Mouse (Mus musculus) heart, postnatal 0 days (tissue): ENCODE data around the gene Galnt17. TPM values are rescaled to one million over a fixed set of nuclear protein-coding genes. Genes with fewer than 3 reads are reported as not detected.

Experiments
- ATAC-seq: fragments of 200-750 bp; cut with Nextera tagmentation; 2 replicates; pipeline ENCODE4 v1.8.0; 2017; ENCODE audit warnings: low read depth, moderate number of reproducible peaks, moderate library complexity; ENCODE audit not compliant: insufficient read depth
- DNase-seq: peaks from one replicate; pipeline ENCODE4 v3.0.0-alpha.2; 2016; ENCODE audit warnings: low spot score
- H3K27ac ChIP-seq: fragments of 300-500 bp; sonication (generic); 2 replicates; pipeline ENCODE4 v1.5.1; 2014; ENCODE audit warnings: low read depth, mild to moderate bottlenecking
- H3K27me3 ChIP-seq: fragments of 300-500 bp; sonication (generic); 2 replicates; pipeline ENCODE4 v1.6.1; 2014; ENCODE audit warnings: low read length, mixed read lengths; ENCODE audit not compliant: control insufficient read depth, insufficient read depth
- H3K36me3 ChIP-seq: fragments of 300-500 bp; sonication (generic); replicated peaks from 2 replicates; pipeline ENCODE4 v1.6.1; 2014; ENCODE audit warnings: low read length, mixed read lengths; ENCODE audit not compliant: control insufficient read depth, insufficient read depth
- H3K4me1 ChIP-seq: fragments of 300-500 bp; sonication (generic); 2 replicates; pipeline ENCODE4 v1.6.1; 2014; ENCODE audit warnings: antibody characterized with exemption; ENCODE audit not compliant: control insufficient read depth, insufficient read depth
- H3K4me2 ChIP-seq: fragments of 300-500 bp; sonication (generic); 2 replicates; pipeline ENCODE4 v1.6.1; 2014; ENCODE audit warnings: low read depth, mild to moderate bottlenecking, low read length, moderate library complexity
- H3K4me3 ChIP-seq: fragments of 300-500 bp; sonication (generic); 2 replicates; pipeline ENCODE4 v1.5.1; 2014; ENCODE audit warnings: low read depth, low read length
- H3K9ac ChIP-seq: fragments of 300-500 bp; sonication (generic); replicated peaks from 2 replicates; pipeline ENCODE4 v1.6.1; 2014; ENCODE audit warnings: low read depth, low read length, mixed read lengths
- H3K9me3 ChIP-seq: fragments of 300-500 bp; sonication (generic); replicated peaks from 2 replicates; pipeline ENCODE4 v1.6.1; 2016; ENCODE audit warnings: low read length; ENCODE audit not compliant: control insufficient read depth
- CTCF ChIP-seq: IDR thresholded peaks from 2 replicates; pipeline ENCODE4 v1.5.1; 2016; ENCODE audit warnings: antibody characterized with exemption, control low read depth, low read depth
- EP300 ChIP-seq: IDR thresholded peaks from 2 replicates; pipeline ENCODE4 v1.6.1; 2016; ENCODE audit warnings: antibody characterized with exemption, low read depth
- WGBS: fragments of 180-500 bp; shearing (Covaris S2); extraction: QIAGEN DNeasy Blood & Tissue Kit; methylation state at CpG from one replicate; pipeline ENCODE4 v1.1.7; 2014; 5-methylcytosine and 5-hydroxymethylcytosine counted together
- polyA plus RNA-seq: library from polyadenylated mRNA; unstranded; fragments of >200 nt; fragmentation: Nextera tagmentation; extraction: Ambion mirVana; gene quantifications from 2 replicates; pipeline ENCODE4 v1.2.1, GENCODE M21; 2015
- total RNA-seq: library from RNA; depleted of rRNA; stranded (reverse); fragments of >200 nt; gene quantifications from 2 replicates; pipeline ENCODE4 v1.2.3, GENCODE M21; 2014; ENCODE audit warnings: low replicate concordance

Galnt17 gene
- total and polyA plus RNA-seq, 2 experiments from 2014 or later = 0.30 to 3.2 TPM

- no peaks in the 10 kb centered on the region for H3K36me3 ChIP-seq
- H3K4me1 ChIP-seq = no peaks in the 10 kb centered on the region
- ATAC-seq = no peak
- H3K27me3 ChIP-seq = no peaks in the 10 kb centered on the region
- TF ChIP-seq CTCF (no peak), EP300 (no peak)
- no peak overlapping the region for H3K4me3 ChIP-seq
- H3K9me3 ChIP-seq = peaks cover 4% of the 10 kb centered on the region; the same call in 1 of the 2 replicates
- no peak overlapping the region for H3K27ac ChIP-seq
- 83% methylated on average over 4 of the region's 4 CpGs for WGBS
- no peak overlapping the region for H3K4me2 ChIP-seq
- DNase-seq = no peak
- H3K9ac ChIP-seq = no peak overlapping the region
These were observed 211.5 kb downstream of the Galnt17 start for GRCm38 (mm10) chr5:131096824-131097223.

DNA sequence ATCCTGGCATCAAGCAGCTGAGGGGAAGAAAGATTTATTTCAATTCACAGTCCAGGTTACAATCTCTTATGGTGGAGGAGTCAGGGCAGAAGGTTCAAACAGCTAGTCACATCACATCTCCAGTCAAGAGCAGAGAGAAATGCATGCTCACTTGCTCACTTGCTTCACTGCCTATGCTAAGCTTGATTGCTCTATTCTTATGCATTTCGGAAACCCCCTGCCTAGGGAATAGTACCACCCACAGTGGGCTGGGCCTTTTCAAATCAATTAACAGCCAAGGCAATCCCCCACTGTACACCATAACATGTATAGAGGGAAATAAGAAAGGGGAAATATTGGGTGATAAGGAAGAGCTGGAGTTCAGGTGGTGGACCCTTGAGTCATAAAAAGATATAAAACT is 212.7 kb downstream of the Galnt17 start:
- Histone ChIP-seq H3K36me3 (no peaks in the 10 kb centered on the region), H3K4me1 (no peaks in the 10 kb centered on the region), H3K27ac (no peak overlapping the region), H3K4me2 (no peak overlapping the region), H3K9me3 (peaks cover 4% of the 10 kb centered on the region; the same call in 1 of the 2 replicates), H3K27me3 (no peaks in the 10 kb centered on the region), H3K4me3 (no peak overlapping the region), H3K9ac (no peak overlapping the region)
- ATAC-seq (no peak), DNase-seq (no peak)
- WGBS = 74% methylated on average over 1 of the region's 1 CpGs
- no peak for TF ChIP-seq EP300
- TF ChIP-seq CTCF = no peak

GRCm38 (mm10) chr5:131094771-131095170 is 213.5 kb downstream of the Galnt17 start:
- 79% methylated on average over 1 of the region's 1 CpGs for WGBS
- no peak overlapping the region for H3K27ac ChIP-seq
- DNase-seq (no peak), ATAC-seq (no peak)
- no peaks in the 10 kb centered on the region for H3K4me1 ChIP-seq
- no peak overlapping the region for H3K4me2 ChIP-seq
- H3K27me3 ChIP-seq = no peaks in the 10 kb centered on the region
- H3K9me3 ChIP-seq = peaks cover 4% of the 10 kb centered on the region; the same call in 1 of the 2 replicates
- TF ChIP-seq CTCF (no peak), EP300 (no peak)
- H3K4me3 ChIP-seq = no peak overlapping the region
- H3K9ac ChIP-seq = no peak overlapping the region
- no peaks in the 10 kb centered on the region for H3K36me3 ChIP-seq

DNA sequence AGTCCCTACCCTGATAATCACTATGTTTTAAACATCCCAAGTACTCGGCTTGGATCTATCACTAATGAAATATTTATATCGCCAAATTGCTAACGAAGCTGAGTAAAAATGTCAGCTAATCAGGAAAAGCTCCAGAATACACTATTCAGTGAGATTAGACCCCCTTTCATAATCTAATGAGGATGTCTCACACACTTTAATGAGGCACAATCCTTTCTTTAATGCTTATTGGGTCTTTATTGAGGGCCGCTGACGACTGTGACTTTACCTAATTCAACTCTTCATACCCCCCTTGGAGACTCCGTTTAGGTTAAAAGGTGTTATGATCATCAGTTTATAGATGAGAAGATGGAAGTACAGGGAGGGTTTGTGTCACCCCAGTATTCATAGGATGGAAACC is 214.2 kb downstream of the Galnt17 start:
- no peak overlapping the region for H3K4me2 ChIP-seq
- no peak overlapping the region for H3K9ac ChIP-seq
- WGBS = 79% methylated on average over 6 of the region's 6 CpGs
- peaks cover 4% of the 10 kb centered on the region; the same call in 1 of the 2 replicates for H3K9me3 ChIP-seq
- no peaks in the 10 kb centered on the region for H3K27me3 ChIP-seq
- no peaks in the 10 kb centered on the region for H3K36me3 ChIP-seq
- no peak for TF ChIP-seq EP300
- TF ChIP-seq CTCF = no peak
- H3K4me1 ChIP-seq = no peaks in the 10 kb centered on the region
- ATAC-seq (no peak), DNase-seq (no peak)
- H3K4me3 ChIP-seq = no peak overlapping the region
- H3K27ac ChIP-seq = no peak overlapping the region

DNA sequence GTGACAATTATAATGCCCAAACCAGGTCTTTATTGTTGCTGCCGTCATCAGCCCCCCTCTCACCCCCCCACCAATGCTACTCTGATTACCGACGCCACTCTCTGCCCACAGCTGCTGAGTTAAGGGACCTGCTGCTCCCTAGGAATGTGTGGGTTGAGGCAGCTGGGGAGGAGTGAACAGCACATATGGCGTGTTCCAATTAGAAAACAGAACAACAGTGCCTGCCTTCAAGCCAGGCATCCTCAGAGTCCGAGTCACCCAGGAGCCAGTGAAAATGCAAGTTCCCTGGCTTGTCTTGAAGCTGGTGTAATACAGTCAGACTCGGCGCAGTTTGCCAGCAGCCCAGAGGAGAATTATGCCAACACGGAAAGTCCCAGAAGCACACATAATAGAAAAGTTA is 218.4 kb downstream of the Galnt17 start:
- Histone ChIP-seq H3K4me1 (no peaks in the 10 kb centered on the region), H3K27ac (no peak overlapping the region), H3K27me3 (no peaks in the 10 kb centered on the region), H3K36me3 (no peaks in the 10 kb centered on the region), H3K4me2 (no peak overlapping the region), H3K4me3 (no peak overlapping the region), H3K9ac (no peak overlapping the region), H3K9me3 (no peaks in the 10 kb centered on the region)
- ATAC-seq = no peak
- TF ChIP-seq EP300 = no peak
- no peak for TF ChIP-seq CTCF
- DNase-seq = no peak
- 53% methylated on average over 8 of the region's 8 CpGs for WGBS

- ATAC-seq = no peak
- 54% methylated on average over 11 of the region's 11 CpGs for WGBS
These were observed 219.4 kb downstream of the Galnt17 start for GRCm38 (mm10) chr5:131088866-131089265.

More at GRCm38 (mm10) chr5:131088866-131089265, 219.4 kb downstream of the Galnt17 start:
- Histone ChIP-seq H3K4me3 (no peak overlapping the region), H3K4me2 (no peak overlapping the region), H3K27ac (no peak overlapping the region), H3K9ac (no peak overlapping the region), H3K36me3 (no peaks in the 10 kb centered on the region), H3K4me1 (no peaks in the 10 kb centered on the region), H3K27me3 (no peaks in the 10 kb centered on the region), H3K9me3 (no peaks in the 10 kb centered on the region)
- no peak for DNase-seq
- TF ChIP-seq CTCF (no peak), EP300 (no peak)
